Mouse (Mus musculus) lung, embryonic 16.5 days (tissue): Measurements from ENCODE around the gene Ak5. TPM values are rescaled to one million over a fixed set of nuclear protein-coding genes. Genes with fewer than 3 reads are reported as not detected.
A peak's percentile ranks its signal among the peaks of the same experiment; 100 is the strongest.

Experiments
- ATAC-seq: fragments of 200-750 bp; cut with Nextera tagmentation; 2 replicates; pipeline ENCODE4 v1.8.0; 2017; ENCODE audit warnings: low read depth, mild to moderate bottlenecking, moderate library complexity
- H3K27ac ChIP-seq: fragments of 300-500 bp; sonication (generic); 2 replicates; pipeline ENCODE4 v1.5.1; 2014; ENCODE audit warnings: mild to moderate bottlenecking, control low read depth, low read length
- H3K27me3 ChIP-seq: fragments of 300-500 bp; sonication (generic); 2 replicates; pipeline ENCODE4 v1.6.1; 2014; ENCODE audit warnings: low read depth, low read length, mixed read lengths; ENCODE audit not compliant: control insufficient read depth, insufficient read depth
- H3K36me3 ChIP-seq: fragments of 300-500 bp; sonication (generic); 2 replicates; pipeline ENCODE4 v1.6.1; 2014; ENCODE audit warnings: low read length; ENCODE audit not compliant: control insufficient read depth, insufficient read depth
- H3K4me1 ChIP-seq: fragments of 300-500 bp; sonication (generic); replicated peaks from 2 replicates; pipeline ENCODE4 v1.6.1; 2014; ENCODE audit warnings: low read length, mixed read lengths; ENCODE audit not compliant: control insufficient read depth, insufficient read depth
- H3K4me2 ChIP-seq: fragments of 300-500 bp; sonication (generic); 2 replicates; pipeline ENCODE4 v1.6.1; 2014; ENCODE audit warnings: low read depth, low read length, control low read depth
- H3K4me3 ChIP-seq: fragments of 300-500 bp; sonication (generic); 2 replicates; pipeline ENCODE4 v1.5.1; 2014; ENCODE audit warnings: mild to moderate bottlenecking, low read length, control low read depth
- H3K9ac ChIP-seq: fragments of 300-500 bp; sonication (generic); 2 replicates; pipeline ENCODE4 v1.6.1; 2014; ENCODE audit warnings: low read length, control low read depth
- H3K9me3 ChIP-seq: fragments of 300-500 bp; sonication (generic); 2 replicates; pipeline ENCODE4 v1.6.1; 2016; ENCODE audit warnings: low read length; ENCODE audit not compliant: control insufficient read depth
- WGBS: fragments of 180-500 bp; shearing (Covaris S2); extraction: QIAGEN DNeasy Blood & Tissue Kit; methylation state at CpG from one replicate; pipeline ENCODE4 v1.1.7; 2014; 5-methylcytosine and 5-hydroxymethylcytosine counted together
- polyA plus RNA-seq: library from polyadenylated mRNA; unstranded; fragments of >200 nt; fragmentation: Nextera tagmentation; extraction: Ambion mirVana; gene quantifications from 2 replicates; pipeline ENCODE4 v1.2.1, GENCODE M21; 2015

The Ak5 gene
- polyA plus RNA-seq, 1 experiment from 2014 or later: 2.3 TPM

- Histone ChIP-seq H3K9ac (no peak overlapping the region), H3K4me2 (no peak overlapping the region), H3K4me3 (no peak overlapping the region), H3K27me3 (no peaks in the 10 kb centered on the region), H3K27ac (no peak overlapping the region), H3K4me1 (peaks cover 5% of the 10 kb centered on the region; the same call in 1 of the 2 replicates), H3K36me3 (no peaks in the 10 kb centered on the region), H3K9me3 (no peaks in the 10 kb centered on the region)
- whole genome bisulfite sequencing: 18% methylated on average over 7 of the region's 7 CpGs
- no peak for ATAC-seq
Observed at GRCm38 (mm10) chr3:152483800-152484199, 184.4 kb downstream of the Ak5 start.

DNA sequence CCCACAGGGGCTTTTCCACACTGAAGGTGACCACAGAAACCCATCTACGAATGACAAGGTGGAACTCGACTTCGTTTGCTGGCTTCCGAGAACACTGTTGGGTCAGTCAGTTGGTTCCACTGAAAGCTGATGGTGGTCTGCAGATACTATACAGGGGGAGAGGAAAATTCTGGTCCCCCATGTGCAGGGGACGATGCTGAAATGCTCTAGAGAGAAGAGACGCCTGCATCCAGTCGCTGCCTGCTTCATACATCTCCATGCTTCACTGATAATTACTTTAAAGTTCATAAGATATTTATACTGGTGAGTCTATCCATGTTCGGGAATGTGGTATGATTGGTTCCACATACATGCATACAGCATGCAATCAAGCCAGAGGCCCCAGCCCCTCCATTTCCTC lies 186.0 kb downstream of the Ak5 start:
- Histone ChIP-seq H3K4me1 (peaks cover 13% of the 10 kb centered on the region), H3K27me3 (no peaks in the 10 kb centered on the region), H3K4me3 (no peak overlapping the region), H3K9ac (no peak overlapping the region), H3K9me3 (no peaks in the 10 kb centered on the region), H3K27ac (no peak overlapping the region), H3K36me3 (no peaks in the 10 kb centered on the region), H3K4me2 (no peak overlapping the region)
- no peak for ATAC-seq
- WGBS: 78% methylated on average over 8 of the region's 8 CpGs

DNA sequence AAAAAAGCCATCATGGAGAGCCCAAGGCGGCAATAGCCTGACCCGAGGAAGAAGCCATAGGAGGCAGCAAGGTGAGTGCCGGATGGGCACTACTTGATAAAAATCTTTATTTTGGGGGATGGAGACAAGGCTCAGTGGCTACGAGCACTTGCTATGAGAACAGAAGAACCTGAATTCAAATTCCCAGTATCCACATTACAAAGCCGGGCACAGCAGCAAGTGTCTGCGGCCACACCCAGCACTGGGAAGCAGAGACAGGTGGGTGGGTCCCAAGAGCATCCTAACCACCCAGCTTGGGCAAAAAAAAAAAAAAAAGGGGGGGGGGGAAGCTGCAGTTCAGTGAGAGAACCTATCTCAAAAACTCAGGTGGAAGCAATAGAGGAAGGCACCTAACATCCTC lies 187.8 kb downstream of the Ak5 start:
- Histone ChIP-seq H3K4me2 (no peak overlapping the region), H3K36me3 (no peaks in the 10 kb centered on the region), H3K9me3 (no peaks in the 10 kb centered on the region), H3K4me3 (no peak overlapping the region), H3K4me1 (peaks cover 15% of the 10 kb centered on the region), H3K27me3 (no peaks in the 10 kb centered on the region), H3K27ac (no peak overlapping the region), H3K9ac (no peak overlapping the region)
- 91% methylated on average over 6 of the region's 6 CpGs for WGBS
- ATAC-seq: no peak

DNA sequence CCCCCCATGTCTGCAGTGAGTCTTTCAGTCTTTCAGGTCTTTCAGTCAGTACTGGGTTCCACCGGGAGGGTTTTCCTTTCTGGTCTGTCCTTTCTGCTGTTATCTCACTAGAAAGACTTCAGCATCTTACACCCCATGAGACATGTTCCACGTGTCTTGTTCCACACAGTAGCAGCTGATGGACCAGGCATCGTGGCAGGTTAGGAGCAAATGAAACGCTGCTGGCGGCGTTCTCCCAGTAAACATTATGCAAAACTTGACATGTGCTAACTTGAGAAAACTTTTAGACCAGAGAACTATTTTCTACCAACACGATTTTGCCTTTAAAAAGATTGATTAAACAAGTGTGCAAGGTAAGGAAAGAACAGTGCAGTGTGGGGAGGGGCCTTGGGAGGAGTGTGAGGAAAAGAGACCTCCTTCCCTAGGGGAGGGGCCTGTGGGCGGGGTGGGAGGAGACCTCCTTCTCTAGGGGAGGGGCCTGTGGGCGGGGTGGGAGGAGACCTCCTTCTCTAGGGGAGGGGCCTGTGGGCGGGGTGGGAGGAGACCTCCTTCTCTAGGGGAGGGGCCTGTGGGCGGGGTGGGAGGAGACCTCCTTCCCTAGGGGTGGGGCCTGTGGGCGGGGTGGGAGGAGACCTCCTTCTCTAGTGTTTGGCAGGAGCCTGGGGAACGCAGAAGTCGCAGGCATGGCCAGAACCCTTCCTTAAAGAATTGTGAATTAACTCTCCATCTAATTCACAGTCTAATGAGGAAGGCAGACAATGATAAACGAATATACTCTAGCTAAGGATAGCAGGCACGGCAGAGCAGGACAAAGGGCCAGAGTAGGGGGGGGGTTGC lies 189.3 kb downstream of the Ak5 start:
- no peaks in the 10 kb centered on the region for H3K9me3 ChIP-seq
- peak overlapping the region; percentile 51 for H3K27ac ChIP-seq
- no peaks in the 10 kb centered on the region for H3K27me3 ChIP-seq
- peaks cover 17% of the 10 kb centered on the region for H3K4me1 ChIP-seq
- ATAC-seq: peak; percentile 80
- peak overlapping the region; percentile 55 for H3K9ac ChIP-seq
- H3K4me2 ChIP-seq: peak overlapping the region; percentile 83
- H3K36me3 ChIP-seq: no peaks in the 10 kb centered on the region
- peak overlapping the region; percentile 46 for H3K4me3 ChIP-seq
- 1% methylated on average over 13 of the region's 16 CpGs for WGBS

DNA sequence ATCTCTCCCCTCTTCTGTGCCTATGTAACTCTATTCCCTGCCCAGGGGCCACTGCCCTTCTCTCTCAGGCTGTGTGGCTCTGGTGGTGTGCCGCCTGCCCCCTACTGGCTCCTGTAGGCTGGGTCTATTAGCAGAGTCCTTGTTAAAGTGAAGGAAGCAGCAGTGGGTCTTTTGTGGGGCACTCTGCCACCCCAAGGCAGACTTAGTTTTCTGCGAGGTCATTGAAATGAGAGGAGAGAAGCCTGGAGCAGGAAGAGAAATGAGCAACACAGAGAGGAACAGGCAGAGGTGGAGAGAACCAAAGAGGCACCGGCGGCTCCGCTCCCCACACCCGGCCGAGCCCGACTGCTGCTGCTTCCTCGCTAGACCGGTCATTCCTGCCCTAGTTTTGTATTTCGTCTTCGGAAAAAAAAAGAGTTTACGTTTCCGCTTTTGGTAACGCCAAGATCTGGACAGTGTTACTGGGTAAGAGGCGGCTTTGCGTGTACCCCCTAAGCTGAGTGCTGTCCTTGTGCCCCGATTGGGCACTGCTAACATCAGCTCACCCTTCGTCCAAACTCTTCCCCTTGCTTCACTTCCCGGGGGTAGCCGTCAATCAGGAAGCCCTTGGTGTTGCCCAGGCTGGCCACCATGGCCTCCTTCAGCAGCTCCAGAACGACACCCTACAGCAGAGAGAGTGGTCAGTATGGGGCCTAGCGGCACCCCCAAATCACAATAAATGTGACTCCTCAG lies 190.2 kb downstream of the Ak5 start:
- 3% methylated on average over 23 of the region's 23 CpGs for WGBS
- Histone ChIP-seq H3K36me3 (no peaks in the 10 kb centered on the region), H3K9ac (peak overlapping the region; percentile 55), H3K4me2 (peak overlapping the region; percentile 83), H3K4me3 (peak overlapping the region; percentile 46), H3K4me1 (peaks cover 14% of the 10 kb centered on the region), H3K27me3 (no peaks in the 10 kb centered on the region), H3K9me3 (no peaks in the 10 kb centered on the region), H3K27ac (peak overlapping the region; percentile 51)
- peak; percentile 74 for ATAC-seq

- H3K4me2 ChIP-seq: no peak overlapping the region
- peaks cover 14% of the 10 kb centered on the region for H3K4me1 ChIP-seq
- H3K36me3 ChIP-seq: no peaks in the 10 kb centered on the region
- no peaks in the 10 kb centered on the region for H3K9me3 ChIP-seq
- H3K9ac ChIP-seq: no peak overlapping the region
- ATAC-seq: no peak
- H3K27ac ChIP-seq: no peak overlapping the region
- WGBS: 79% methylated on average over 3 of the region's 3 CpGs
- no peaks in the 10 kb centered on the region for H3K27me3 ChIP-seq
- no peak overlapping the region for H3K4me3 ChIP-seq
Observed at GRCm38 (mm10) chr3:152475894-152476293, 192.3 kb downstream of the Ak5 start.

- Histone ChIP-seq H3K36me3 (no peaks in the 10 kb centered on the region), H3K4me1 (peaks cover 14% of the 10 kb centered on the region), H3K4me3 (no peak overlapping the region), H3K4me2 (no peak overlapping the region), H3K9me3 (no peaks in the 10 kb centered on the region), H3K27ac (no peak overlapping the region), H3K9ac (no peak overlapping the region), H3K27me3 (no peaks in the 10 kb centered on the region)
- ATAC-seq: no peak
- 81% methylated on average over 1 of the region's 1 CpGs for WGBS
Observed at GRCm38 (mm10) chr3:152475278-152475669, 192.9 kb downstream of the Ak5 start.

- Histone ChIP-seq H3K9me3 (no peaks in the 10 kb centered on the region), H3K4me3 (no peak overlapping the region), H3K4me1 (peaks cover 14% of the 10 kb centered on the region), H3K4me2 (no peak overlapping the region), H3K27me3 (no peaks in the 10 kb centered on the region), H3K9ac (no peak overlapping the region), H3K27ac (no peak overlapping the region), H3K36me3 (no peaks in the 10 kb centered on the region)
- ATAC-seq: peak; percentile 35; the same call in 1 of the 2 replicates
- WGBS: 35% methylated on average over 15 of the region's 15 CpGs
Observed at GRCm38 (mm10) chr3:152474582-152475277, 193.4 kb downstream of the Ak5 start.

DNA sequence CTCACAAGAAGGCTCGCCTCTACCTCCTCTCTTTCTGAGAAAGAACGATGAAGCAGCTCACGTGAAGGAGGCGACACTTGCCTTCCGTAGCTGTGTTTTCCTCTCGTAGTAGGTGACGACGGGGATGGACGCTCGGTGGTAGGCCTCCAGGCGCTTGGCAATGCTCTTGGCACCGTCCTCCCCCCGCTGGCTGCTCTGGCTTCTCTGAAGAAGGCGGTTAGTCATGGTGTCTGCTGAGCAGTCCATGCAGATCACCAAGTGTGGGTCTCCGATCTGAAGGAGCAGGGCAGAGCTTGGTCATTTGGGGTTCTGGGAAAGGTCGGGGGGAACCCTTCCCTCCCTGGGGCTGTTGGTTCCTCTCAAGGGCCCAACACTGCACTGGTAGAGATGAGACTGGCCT lies 195.5 kb downstream of the Ak5 start:
- H3K4me2 ChIP-seq: no peak overlapping the region
- ATAC-seq: no peak
- WGBS: 76% methylated on average over 16 of the region's 16 CpGs
- H3K27ac ChIP-seq: no peak overlapping the region
- peaks cover 9% of the 10 kb centered on the region for H3K4me1 ChIP-seq
- no peak overlapping the region for H3K4me3 ChIP-seq
- no peak overlapping the region for H3K9ac ChIP-seq
- H3K9me3 ChIP-seq: no peaks in the 10 kb centered on the region
- no peaks in the 10 kb centered on the region for H3K27me3 ChIP-seq
- no peaks in the 10 kb centered on the region for H3K36me3 ChIP-seq
